Mouse (Mus musculus) C2C12 (cell line): ENCODE measurements around the gene Olfr1290.

Experiments
- CEBPB ChIP-seq: IDR thresholded peaks from one replicate; pipeline ENCODE4 v1.6.1; 2011; ENCODE audit warnings: low read depth, mild to moderate bottlenecking, control low read depth, moderate library complexity
- CTCF ChIP-seq: IDR thresholded peaks from one replicate; pipeline ENCODE4 v1.5.1; 2011; ENCODE audit not compliant: control insufficient read depth, insufficient read depth, insufficient read length
- MAX ChIP-seq: IDR thresholded peaks from one replicate; pipeline ENCODE4 v1.6.1; 2011; ENCODE audit warnings: mild to moderate bottlenecking, control low read depth
- MYOD1 ChIP-seq: IDR thresholded peaks from one replicate; pipeline ENCODE4 v1.6.1; 2011; ENCODE audit warnings: low read depth; ENCODE audit not compliant: control insufficient read depth, insufficient read length
- MYOG ChIP-seq: IDR thresholded peaks from one replicate; pipeline ENCODE4 v1.6.1; 2011; ENCODE audit not compliant: control insufficient read depth, insufficient read length; ENCODE audit errors: extremely low read depth
- USF1 ChIP-seq: IDR thresholded peaks from one replicate; pipeline ENCODE4 v1.6.1; 2011; ENCODE audit warnings: low read depth, mild to moderate bottlenecking, control low read depth, moderate library complexity

DNA sequence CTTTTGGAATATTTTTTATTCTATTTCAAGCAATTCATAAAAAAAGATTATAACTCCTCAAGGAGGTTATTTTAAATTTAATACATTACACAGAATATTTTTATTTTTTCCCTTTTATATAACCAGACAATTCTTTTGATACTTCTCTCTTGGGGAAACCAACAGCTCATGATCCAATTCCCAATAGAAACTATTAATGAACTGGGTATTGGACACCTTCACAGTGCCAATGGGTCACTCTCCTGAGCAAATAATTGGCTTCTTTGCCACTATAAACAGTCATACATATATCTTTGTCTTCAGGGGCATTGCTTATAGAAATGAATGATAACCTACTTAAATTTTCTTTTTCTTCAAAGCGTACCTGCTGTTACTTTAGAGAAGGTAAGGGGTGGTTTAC lies 19.8 kb downstream of the Olfr1290 start, which contains the start of gene Olfr1288:
- no peak for TF ChIP-seq CTCF
- TF ChIP-seq MAX = no peak
- no peak for TF ChIP-seq USF1
- TF ChIP-seq CEBPB = no peak
- no peak for TF ChIP-seq MYOG
- TF ChIP-seq MYOD1 = no peak
